Mouse (Mus musculus): Measurements from ENCODE around the gene Tpk1. TPM values are rescaled to one million over a fixed set of nuclear protein-coding genes. Genes with fewer than 3 reads are reported as not detected.

Tpk1 gene
- polyA plus RNA-seq, 1 experiment, result 3.4 TPM

DNA sequence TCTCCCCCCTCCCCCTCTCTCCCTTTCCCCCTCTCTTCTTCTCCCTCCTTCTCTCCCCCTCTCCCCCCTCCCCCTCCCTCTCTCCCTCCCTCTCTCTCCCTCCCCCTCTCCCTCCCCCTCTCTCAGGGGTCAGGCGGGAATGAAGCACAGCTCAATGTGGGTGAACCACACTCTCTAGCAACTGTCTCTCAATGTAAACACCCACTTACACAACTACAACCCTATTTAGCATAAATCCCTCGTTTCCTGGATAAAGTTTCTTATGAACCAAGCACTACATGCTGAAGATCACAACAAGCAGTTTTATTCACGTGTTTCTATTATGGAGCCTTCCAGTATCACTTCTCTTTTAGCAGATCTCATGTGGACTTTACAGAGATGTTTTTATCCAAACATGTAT lies 281.8 kb downstream of the Tpk1 start:
- no peaks in the 10 kb centered on the region for H3K27me3 ChIP-seq (ENCODE audit: control insufficient read depth, insufficient read depth, low read length)
- H3K4me3 ChIP-seq (ENCODE audit: low read depth, low read length), result no peak overlapping the region
- H3K4me1 ChIP-seq (ENCODE audit: control insufficient read depth, insufficient read depth, insufficient read length, low read length), result no peaks in the 10 kb centered on the region
- H3K36me3 ChIP-seq (ENCODE audit: control insufficient read depth, insufficient read depth, low read length), result no peaks in the 10 kb centered on the region
- WGBS, result 65% methylated on average over 3 of the region's 3 CpGs
- no peak overlapping the region for H3K27ac ChIP-seq (ENCODE audit: insufficient read depth, low read depth, low read length)
- TF ChIP-seq POLR2A (IDR thresholded peaks at IDR 0.05; ENCODE audit: low read depth, low read length) (no peak), CTCF (IDR thresholded peaks at IDR 0.05; ENCODE audit: extremely low read depth, insufficient read length, insufficient replicate concordance, low read depth, low read length) (no peak)

- Histone ChIP-seq H3K27ac (ENCODE audit: insufficient read depth, low read depth, low read length) (no peak overlapping the region), H3K27me3 (ENCODE audit: control insufficient read depth, insufficient read depth, low read length) (no peaks in the 10 kb centered on the region), H3K4me3 (ENCODE audit: low read depth, low read length) (no peak overlapping the region), H3K4me1 (ENCODE audit: control insufficient read depth, insufficient read depth, insufficient read length, low read length) (no peaks in the 10 kb centered on the region), H3K36me3 (ENCODE audit: control insufficient read depth, insufficient read depth, low read length) (no peaks in the 10 kb centered on the region)
- WGBS, result 89% methylated on average over 3 of the region's 3 CpGs
- no peak for TF ChIP-seq POLR2A (IDR thresholded peaks at IDR 0.05; ENCODE audit: low read depth, low read length)
- TF ChIP-seq CTCF (IDR thresholded peaks at IDR 0.05; ENCODE audit: extremely low read depth, insufficient read length, insufficient replicate concordance, low read depth, low read length), result no peak
Measured at GRCm38 (mm10) chr6:43382750-43383149, 283.3 kb downstream of the Tpk1 start.

DNA sequence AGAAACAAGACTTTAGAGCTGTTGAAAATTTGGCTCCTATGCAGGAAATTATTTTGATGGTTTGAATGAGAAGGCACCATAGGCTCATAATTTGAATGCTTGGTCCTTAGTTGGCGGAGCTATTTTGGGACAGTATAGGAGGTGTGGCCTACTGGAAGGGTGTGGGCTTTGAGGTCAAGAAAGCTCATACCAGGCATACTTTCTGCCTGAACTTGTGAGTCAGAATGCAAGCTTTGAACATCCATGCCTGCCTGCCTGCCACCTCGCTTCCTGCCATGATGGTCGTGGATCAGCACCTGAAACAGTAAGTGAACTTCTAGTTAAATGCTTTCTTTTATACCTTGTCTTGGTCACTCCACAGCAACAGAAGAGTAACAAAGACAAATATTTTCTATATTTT lies 283.8 kb downstream of the Tpk1 start:
- TF ChIP-seq CTCF (IDR thresholded peaks at IDR 0.05; ENCODE audit: extremely low read depth, insufficient read length, insufficient replicate concordance, low read depth, low read length), result no peak
- TF ChIP-seq POLR2A (IDR thresholded peaks at IDR 0.05; ENCODE audit: low read depth, low read length), result no peak
- Histone ChIP-seq H3K27ac (ENCODE audit: insufficient read depth, low read depth, low read length) (no peak overlapping the region), H3K4me1 (ENCODE audit: control insufficient read depth, insufficient read depth, insufficient read length, low read length) (no peaks in the 10 kb centered on the region), H3K36me3 (ENCODE audit: control insufficient read depth, insufficient read depth, low read length) (no peaks in the 10 kb centered on the region), H3K4me3 (ENCODE audit: low read depth, low read length) (no peak overlapping the region), H3K27me3 (ENCODE audit: control insufficient read depth, insufficient read depth, low read length) (no peaks in the 10 kb centered on the region)
- 93% methylated on average over 3 of the region's 3 CpGs for WGBS

DNA sequence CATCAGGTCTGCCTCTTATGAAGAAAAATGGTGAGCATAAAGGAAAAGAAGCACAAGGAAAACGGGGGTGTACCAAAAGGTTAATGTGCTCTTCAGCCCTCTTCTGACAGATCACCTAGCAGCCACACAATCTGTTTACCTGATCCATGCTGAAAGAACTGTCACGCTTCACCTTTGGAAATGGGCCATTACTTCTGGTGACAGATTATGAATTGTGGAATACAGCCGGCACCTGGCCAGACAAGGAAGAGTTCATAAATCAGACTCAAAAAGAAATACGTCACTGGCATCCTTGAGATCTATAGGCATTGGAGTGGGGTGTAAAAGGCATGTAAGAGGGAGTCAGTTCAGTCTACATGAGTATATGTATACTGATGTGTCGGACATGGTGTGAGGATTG lies 292.9 kb downstream of the Tpk1 start:
- WGBS, result 86% methylated on average over 5 of the region's 5 CpGs
- H3K36me3 ChIP-seq (ENCODE audit: control insufficient read depth, insufficient read depth, low read length), result no peaks in the 10 kb centered on the region
- H3K4me1 ChIP-seq (ENCODE audit: control insufficient read depth, insufficient read depth, insufficient read length, low read length), result no peaks in the 10 kb centered on the region
- no peak overlapping the region for H3K27ac ChIP-seq (ENCODE audit: insufficient read depth, low read depth, low read length)
- H3K4me3 ChIP-seq (ENCODE audit: low read depth, low read length), result no peak overlapping the region
- H3K27me3 ChIP-seq (ENCODE audit: control insufficient read depth, insufficient read depth, low read length), result no peaks in the 10 kb centered on the region
- TF ChIP-seq POLR2A (IDR thresholded peaks at IDR 0.05; ENCODE audit: low read depth, low read length) (no peak), CTCF (IDR thresholded peaks at IDR 0.05; ENCODE audit: extremely low read depth, insufficient read length, insufficient replicate concordance, low read depth, low read length) (no peak)

DNA sequence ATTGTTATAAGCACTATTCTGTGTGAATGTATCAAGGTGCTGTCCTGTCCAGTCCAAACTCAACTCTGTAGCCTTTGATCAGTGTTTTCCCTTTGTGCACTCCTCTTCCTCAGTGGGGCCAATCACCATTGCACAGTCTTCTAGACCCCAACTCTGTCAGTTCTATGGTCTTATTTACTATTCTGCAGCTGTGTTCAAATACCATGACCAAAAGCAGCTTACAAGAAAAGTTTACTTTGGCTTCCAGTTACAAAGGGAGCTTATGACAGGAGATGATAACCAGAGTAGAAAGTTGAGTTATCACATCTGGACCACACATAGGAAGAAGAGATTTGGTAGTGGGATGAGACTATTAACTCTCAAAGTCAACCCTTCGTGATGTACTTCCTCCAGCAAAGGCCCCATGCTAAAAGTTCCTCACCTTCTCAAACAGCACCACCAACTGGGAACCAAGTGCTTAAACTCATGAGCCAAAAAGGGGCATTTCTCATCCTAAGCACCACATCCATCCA lies 298.6 kb downstream of the Tpk1 start:
- Histone ChIP-seq H3K36me3 (ENCODE audit: control insufficient read depth, insufficient read depth, low read length) (no peaks in the 10 kb centered on the region), H3K27ac (ENCODE audit: insufficient read depth, low read depth, low read length) (no peak overlapping the region), H3K27me3 (ENCODE audit: control insufficient read depth, insufficient read depth, low read length) (no peaks in the 10 kb centered on the region), H3K4me1 (ENCODE audit: control insufficient read depth, insufficient read depth, insufficient read length, low read length) (no peaks in the 10 kb centered on the region), H3K4me3 (ENCODE audit: low read depth, low read length) (no peak overlapping the region)
- TF ChIP-seq POLR2A (IDR thresholded peaks at IDR 0.05; ENCODE audit: low read depth, low read length) (no peak), CTCF (IDR thresholded peaks at IDR 0.05; ENCODE audit: extremely low read depth, insufficient read length, insufficient replicate concordance, low read depth, low read length) (no peak)
- 63% methylated on average over 1 of the region's 1 CpGs for WGBS

GRCm38 (mm10) chr6:43366952-43367351 lies 299.1 kb downstream of the Tpk1 start:
- Histone ChIP-seq H3K27me3 (ENCODE audit: control insufficient read depth, insufficient read depth, low read length) (no peaks in the 10 kb centered on the region), H3K4me3 (ENCODE audit: low read depth, low read length) (no peak overlapping the region), H3K4me1 (ENCODE audit: control insufficient read depth, insufficient read depth, insufficient read length, low read length) (no peaks in the 10 kb centered on the region), H3K36me3 (ENCODE audit: control insufficient read depth, insufficient read depth, low read length) (no peaks in the 10 kb centered on the region), H3K27ac (ENCODE audit: insufficient read depth, low read depth, low read length) (no peak overlapping the region)
- TF ChIP-seq CTCF (IDR thresholded peaks at IDR 0.05; ENCODE audit: extremely low read depth, insufficient read length, insufficient replicate concordance, low read depth, low read length) (no peak), POLR2A (IDR thresholded peaks at IDR 0.05; ENCODE audit: low read depth, low read length) (no peak)
- WGBS, result 81% methylated on average over 2 of the region's 2 CpGs

GRCm38 (mm10) chr6:43363917-43364316 lies 302.2 kb downstream of the Tpk1 start:
- H3K4me1 ChIP-seq (ENCODE audit: control insufficient read depth, insufficient read depth, insufficient read length, low read length), result no peaks in the 10 kb centered on the region
- no peak overlapping the region for H3K27ac ChIP-seq (ENCODE audit: insufficient read depth, low read depth, low read length)
- no peaks in the 10 kb centered on the region for H3K36me3 ChIP-seq (ENCODE audit: control insufficient read depth, insufficient read depth, low read length)
- TF ChIP-seq POLR2A (IDR thresholded peaks at IDR 0.05; ENCODE audit: low read depth, low read length) (no peak), CTCF (IDR thresholded peaks at IDR 0.05; ENCODE audit: extremely low read depth, insufficient read length, insufficient replicate concordance, low read depth, low read length) (no peak)
- H3K4me3 ChIP-seq (ENCODE audit: low read depth, low read length), result no peak overlapping the region
- no peaks in the 10 kb centered on the region for H3K27me3 ChIP-seq (ENCODE audit: control insufficient read depth, insufficient read depth, low read length)
- WGBS, result 91% methylated on average over 3 of the region's 3 CpGs
